Mouse (Mus musculus): ENCODE results near the gene Tk1.

Tk1 gene

GRCm38 (mm10) chr11:117825333-117826101 is at the start of gene Tk1, which contains the start of gene Afmid:
Gene Tk1 (minus strand): TSS chr11:117826092.
Gene Afmid (plus strand): TSS chr11:117825924.
- DNase-seq (ENCODE audit: low spot score) = peak; percentile 71

- no peak for DNase-seq (ENCODE audit: low spot score)
Observed at GRCm38 (mm10) chr11:117875681-117876080, 49.8 kb upstream of the Tk1 start.

- no peak for DNase-seq (ENCODE audit: low spot score)
Observed at GRCm38 (mm10) chr11:117874419-117874818, 48.5 kb upstream of the Tk1 start.

DNA sequence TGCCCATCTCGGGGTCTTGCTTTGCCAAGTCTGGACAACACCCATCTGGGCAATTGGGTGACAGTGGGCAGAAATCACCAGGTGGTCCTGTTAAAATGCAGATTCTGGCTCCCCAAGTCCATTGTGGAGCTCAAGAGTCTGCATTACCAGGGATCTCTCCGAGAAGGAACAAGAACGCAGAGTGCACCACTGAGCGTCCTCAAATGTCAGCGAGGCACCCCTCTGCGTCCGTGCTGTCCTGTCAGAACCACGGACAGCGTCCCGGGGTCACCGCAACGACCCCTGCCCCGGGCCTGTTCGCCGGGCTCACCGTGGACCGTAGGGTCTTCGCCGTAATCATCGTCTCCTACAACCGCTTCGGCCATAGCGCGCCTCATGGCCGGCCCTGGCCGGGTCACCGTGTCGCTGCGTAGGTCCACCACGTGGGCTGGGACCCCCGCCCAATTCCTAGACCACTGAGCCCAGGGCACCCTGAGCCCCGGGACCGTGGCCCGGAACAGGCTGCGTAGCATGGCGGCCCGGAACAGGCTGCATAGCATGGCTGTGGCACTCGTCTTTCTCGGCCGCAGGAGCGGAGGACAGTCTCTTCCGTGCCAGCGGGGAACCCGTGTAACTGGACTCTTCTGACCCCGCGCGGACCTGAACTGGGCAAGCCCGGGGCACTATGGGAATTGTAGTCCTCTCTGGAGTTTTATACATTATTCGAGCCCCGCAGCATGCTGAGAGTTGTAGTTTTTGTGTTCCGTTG is 47.1 kb upstream of the Tk1 start, which contains the start of gene Tha1:
Gene Tha1, minus strand, starts transcription at position 621 of the 748 bp plus-strand sequence.
- DNase-seq (ENCODE audit: low spot score) = no peak

DNA sequence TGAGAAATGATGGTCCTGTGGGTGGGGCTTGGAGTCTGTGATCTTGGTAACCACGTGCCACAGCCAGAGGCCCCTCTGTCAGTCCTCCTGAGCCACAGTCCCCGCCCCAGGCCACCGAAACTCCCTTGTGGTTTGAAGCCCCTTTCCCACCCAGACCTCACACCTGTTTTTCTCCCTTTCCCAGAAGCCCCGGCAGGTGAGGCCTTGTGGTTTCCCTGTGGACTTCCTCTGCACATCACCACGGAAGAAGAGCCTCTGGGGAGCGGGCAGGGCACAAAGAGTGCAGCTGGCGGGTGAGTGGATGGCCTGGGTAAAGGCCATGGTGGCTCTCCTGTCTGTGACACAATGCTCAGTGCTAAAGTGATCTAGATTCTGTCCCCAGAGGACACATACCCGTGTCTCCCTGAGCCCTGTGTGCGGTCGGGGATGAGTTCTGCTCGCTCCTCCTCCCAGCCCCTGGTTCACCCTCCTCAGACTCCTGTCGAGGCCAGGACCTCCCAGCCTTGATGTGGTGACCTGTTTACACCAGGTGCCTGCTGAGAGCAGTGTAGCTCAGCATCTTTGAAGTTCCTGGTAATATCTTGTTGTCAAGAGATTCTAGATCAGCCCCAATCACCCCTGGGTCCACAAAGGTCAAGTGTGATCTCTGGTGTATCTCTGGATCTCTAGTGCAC is 46.2 kb upstream of the Tk1 start:
- peak; percentile 43 for DNase-seq (ENCODE audit: low spot score)

DNA sequence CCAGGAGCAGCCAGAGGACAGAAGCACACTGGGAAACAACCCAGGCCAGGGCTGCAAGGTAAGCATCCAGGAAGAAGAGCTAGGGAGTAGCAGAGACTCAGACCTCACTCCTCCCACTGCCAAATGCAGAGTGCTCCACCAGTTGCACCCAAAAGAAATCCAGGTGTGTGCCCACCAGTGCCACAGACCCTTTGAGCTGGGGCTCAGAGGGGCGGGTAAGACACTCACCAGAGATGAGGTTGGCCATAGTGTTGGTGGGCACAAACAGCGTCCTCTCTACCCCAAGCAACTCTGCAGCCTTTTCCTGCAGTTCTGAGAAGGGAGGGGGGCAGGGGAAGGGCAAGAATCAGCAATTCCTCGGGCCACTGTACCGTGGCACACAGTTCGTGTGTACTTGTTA is 45.5 kb upstream of the Tk1 start:
- DNase-seq (ENCODE audit: low spot score) = no peak

GRCm38 (mm10) chr11:117870688-117871365 is 44.9 kb upstream of the Tk1 start:
- peak; percentile 53 for DNase-seq (ENCODE audit: low spot score)

- no peak for DNase-seq (ENCODE audit: low spot score)
Observed at GRCm38 (mm10) chr11:117865988-117866387, 40.1 kb upstream of the Tk1 start.

- DNase-seq (ENCODE audit: low spot score) = no peak
Observed at GRCm38 (mm10) chr11:117864805-117865204, 38.9 kb upstream of the Tk1 start.

DNA sequence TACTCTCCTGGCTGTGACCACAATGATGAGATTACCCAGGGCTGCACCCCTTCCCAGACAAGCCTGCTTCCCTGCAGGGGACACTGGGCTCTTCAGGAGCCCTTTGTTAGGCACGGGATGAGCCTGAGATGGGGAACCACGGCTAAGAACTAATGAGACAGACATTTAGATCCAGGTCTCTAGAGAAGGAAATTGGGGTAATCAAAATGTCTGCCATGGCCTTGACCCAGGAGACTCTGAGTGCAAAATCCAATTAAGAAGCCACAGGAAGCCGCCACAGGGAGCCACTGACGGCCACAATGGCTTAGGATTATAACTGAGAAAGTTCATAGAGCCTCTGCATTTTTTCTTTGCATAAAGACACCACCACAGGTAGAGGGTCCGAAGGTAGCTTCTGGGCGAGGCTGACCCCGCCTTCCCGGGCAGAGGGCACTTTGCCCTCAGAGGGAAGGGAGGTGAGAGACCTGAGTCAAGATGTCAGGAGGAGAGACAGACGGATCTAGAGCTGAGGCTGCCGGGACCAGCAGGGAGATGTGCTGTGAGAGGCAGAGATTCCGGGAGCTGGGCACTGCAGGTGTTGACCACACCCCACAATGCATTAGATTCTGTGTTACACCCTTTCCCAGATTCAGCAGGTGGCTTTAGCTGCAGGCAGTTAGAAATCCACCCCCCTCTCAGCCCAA is 37.4 kb upstream of the Tk1 start:
- DNase-seq (ENCODE audit: low spot score) = no peak

DNA sequence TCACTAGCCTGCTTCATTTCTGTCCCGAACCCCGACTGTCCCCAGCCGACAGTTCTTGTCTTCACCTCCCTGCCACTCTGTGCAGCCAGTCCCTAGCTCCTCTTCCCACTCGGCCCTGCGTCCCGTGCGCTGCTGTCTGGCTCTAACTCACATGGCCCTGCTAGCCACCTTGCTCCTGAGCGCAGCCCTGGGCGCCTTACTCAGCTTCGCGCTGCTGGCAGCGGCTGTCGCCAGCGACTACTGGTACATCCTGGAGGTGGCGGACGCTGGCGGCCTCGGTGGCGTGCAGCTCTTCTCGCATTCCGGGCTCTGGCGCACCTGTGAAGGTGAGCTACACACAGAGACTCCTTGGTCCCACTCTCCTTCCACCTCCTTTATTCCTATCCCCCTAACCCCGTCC is 34.7 kb upstream of the Tk1 start, which contains the start of gene Tmem235:
Gene Tmem235, plus strand, starts transcription at position 152 of the 400 bp plus-strand sequence.
- DNase-seq (ENCODE audit: low spot score) = no peak

GRCm38 (mm10) chr11:117858392-117858791 is 32.5 kb upstream of the Tk1 start:
- DNase-seq (ENCODE audit: low spot score) = no peak

DNA sequence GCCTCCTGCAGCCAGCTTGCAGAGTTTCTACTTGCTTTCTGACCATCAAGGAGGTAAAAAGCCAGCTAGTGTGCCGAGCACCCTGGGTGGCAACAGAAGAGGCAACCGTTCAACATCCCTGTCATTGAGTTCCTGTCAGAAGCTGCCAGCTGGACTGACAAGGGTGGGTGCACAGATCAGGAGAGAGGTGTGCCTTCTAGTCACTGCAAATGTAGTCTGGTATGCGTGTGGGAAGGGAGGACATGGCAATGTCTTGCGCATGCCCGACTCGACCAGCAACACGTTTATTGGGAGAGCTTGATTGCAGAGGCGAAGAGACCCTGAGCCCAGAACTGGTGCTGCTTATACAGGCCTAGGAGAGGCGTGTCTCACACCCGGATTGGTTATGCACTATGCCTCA is 31.6 kb upstream of the Tk1 start:
- DNase-seq (ENCODE audit: low spot score) = no peak

DNA sequence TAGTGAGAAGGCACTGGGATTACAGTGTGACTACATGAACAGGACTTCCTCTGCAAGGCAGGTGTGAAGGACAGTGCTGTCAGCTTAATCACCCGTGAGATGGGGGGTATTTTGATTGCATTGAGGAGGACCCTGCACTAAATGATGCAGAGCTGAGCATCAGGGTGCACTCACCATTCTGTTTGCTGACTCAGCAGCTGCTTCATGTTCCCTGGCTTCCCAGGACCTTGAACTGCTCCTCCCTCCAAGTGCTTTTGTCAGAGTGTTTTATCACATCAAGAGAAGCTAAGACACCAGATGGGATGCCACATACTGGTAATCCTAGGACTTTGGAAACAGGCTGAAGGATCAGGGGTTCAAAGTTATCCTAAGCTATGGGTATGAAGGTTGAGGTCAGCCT is 30.1 kb upstream of the Tk1 start:
- no peak for DNase-seq (ENCODE audit: low spot score)

DNA sequence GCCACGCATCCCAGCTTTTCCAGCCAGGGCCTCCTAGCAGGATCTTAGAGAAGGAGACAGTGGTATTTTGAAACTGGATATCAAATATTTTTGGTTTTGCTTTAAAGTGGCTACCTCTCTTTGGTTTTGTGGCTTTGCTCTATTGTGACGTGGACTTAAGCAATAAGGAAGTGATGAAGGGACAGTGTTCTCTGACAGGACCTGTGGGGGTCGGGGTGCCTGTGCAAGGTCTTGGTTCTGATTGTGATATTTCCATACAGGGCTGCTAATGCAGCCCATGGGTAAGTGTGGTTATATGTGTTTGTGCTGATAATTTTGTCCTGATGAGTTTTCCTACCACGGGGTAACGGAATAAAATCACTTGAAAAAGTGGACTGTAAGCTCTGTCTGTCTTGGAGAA is 29.5 kb upstream of the Tk1 start:
- no peak for DNase-seq (ENCODE audit: low spot score)

GRCm38 (mm10) chr11:117854241-117854640 is 28.3 kb upstream of the Tk1 start:
- DNase-seq (ENCODE audit: low spot score) = no peak

DNA sequence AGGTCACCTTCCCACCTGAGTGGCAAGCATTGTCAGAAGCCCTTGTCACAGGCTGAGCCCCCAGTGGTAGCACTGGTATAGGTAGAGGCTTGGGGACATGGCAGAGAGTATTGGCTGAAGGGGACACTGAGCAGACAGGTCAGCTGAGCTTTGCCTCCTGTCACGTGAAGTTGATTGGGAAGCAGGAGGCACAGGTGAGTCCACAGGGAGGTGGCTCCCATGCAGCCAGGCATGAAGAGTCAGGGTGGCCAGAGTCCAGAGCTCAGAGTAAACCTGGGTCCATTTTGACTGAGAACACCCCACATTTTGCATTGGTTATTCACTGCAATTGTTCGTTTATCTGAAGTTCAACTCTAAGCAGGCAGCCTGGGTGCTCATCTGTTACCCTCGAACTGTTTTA is 27.0 kb upstream of the Tk1 start:
- DNase-seq (ENCODE audit: low spot score) = no peak

- DNase-seq (ENCODE audit: low spot score) = peak; percentile 98
Observed at GRCm38 (mm10) chr11:117848985-117849671, 23.2 kb upstream of the Tk1 start, which contains the start of gene Birc5. Gene Birc5 (plus strand): TSS chr11:117849251.

GRCm38 (mm10) chr11:117848271-117848984 is 22.5 kb upstream of the Tk1 start:
- DNase-seq (ENCODE audit: low spot score) = no peak

- no peak for DNase-seq (ENCODE audit: low spot score)
Observed at GRCm38 (mm10) chr11:117847593-117848215, 21.8 kb upstream of the Tk1 start.
